Mouse (Mus musculus) MEL (cell line): ENCODE results near the gene Ecm1. TPM values are rescaled to one million over a fixed set of nuclear protein-coding genes. Genes with fewer than 3 reads are reported as not detected.

Source experiments
- DNase-seq: peaks from one replicate; pipeline ENCODE4 v3.0.0; 2011; ENCODE audit warnings: low read depth, low spot score
- H3K27ac ChIP-seq: 2 replicates; pipeline ENCODE4 v1.5.1; 2012; ENCODE audit warnings: low read depth, mild to moderate bottlenecking, control low read depth, low read length, moderate library complexity; ENCODE audit not compliant: control insufficient read depth
- H3K27me3 ChIP-seq, 2 experiments: fragments of 150-350 bp in 1 of 2; sonication (generic) in 1 of 2; 2 replicates each; pipeline ENCODE4 v1.6.1; 2012; ENCODE audit warnings: low read length in 2 of 2, mild to moderate bottlenecking in 2 of 2, improper control_type of control experiment in 1 of 2, moderate library complexity in 1 of 2; ENCODE audit not compliant: insufficient read depth in 2 of 2, control insufficient read depth in 1 of 2
- H3K36me3 ChIP-seq, 2 experiments: 2 replicates each; pipeline ENCODE4 v1.6.1; 2012 to 2014; ENCODE audit warnings: low read length in 2 of 2, improper control_type of control experiment in 1 of 2, inconsistent platforms in 1 of 2, mild to moderate bottlenecking in 1 of 2; ENCODE audit not compliant: insufficient read depth in 2 of 2, control insufficient read depth in 1 of 2
- H3K4me1 ChIP-seq, 2 experiments: fragments of 150-350 bp in 1 of 2; sonication (generic) in 1 of 2; 2 replicates each; pipeline ENCODE4 v1.6.1; 2012; ENCODE audit warnings: low read length in 2 of 2, improper control_type of control experiment in 1 of 2, mild to moderate bottlenecking in 1 of 2; ENCODE audit not compliant: insufficient read depth in 2 of 2, control insufficient read depth in 1 of 2
- H3K4me3 ChIP-seq, 2 experiments: fragments of 150-350 bp in 1 of 2; sonication (generic) in 1 of 2; 2 replicates each; pipeline ENCODE4 v1.5.1; 2012; ENCODE audit warnings: low read depth in 2 of 2, low read length in 2 of 2, mild to moderate bottlenecking in 2 of 2, moderate library complexity in 2 of 2, control low read depth in 1 of 2, improper control_type of control experiment in 1 of 2; ENCODE audit not compliant: control insufficient read depth in 1 of 2, insufficient read depth in 1 of 2
- H3K79me2 ChIP-seq: 2 replicates; pipeline ENCODE4 v1.6.1; 2012; ENCODE audit warnings: mild to moderate bottlenecking, low read length, moderate library complexity; ENCODE audit not compliant: control insufficient read depth, poor library complexity, insufficient read depth
- H3K9ac ChIP-seq: 2 replicates; pipeline ENCODE4 v1.6.1; 2012; ENCODE audit warnings: low read depth, mild to moderate bottlenecking, control low read depth, low read length, moderate library complexity; ENCODE audit not compliant: control insufficient read depth, poor library complexity, severe bottlenecking
- H3K9me3 ChIP-seq: fragments of 150-350 bp; sonication (generic); replicated peaks from 2 replicates; pipeline ENCODE4 v1.6.1; 2012; ENCODE audit warnings: mild to moderate bottlenecking, low read length, improper control_type of control experiment, moderate library complexity; ENCODE audit not compliant: insufficient read depth
- BHLHE40 ChIP-seq: IDR thresholded peaks from 2 replicates; pipeline ENCODE4 v1.6.1; 2012; ENCODE audit warnings: low read depth, mild to moderate bottlenecking, inconsistent platforms, low read length, improper control_type of control experiment, borderline replicate concordance
- CHD1 ChIP-seq: IDR thresholded peaks from 2 replicates; pipeline ENCODE4 v1.6.1; 2012; ENCODE audit warnings: low read depth, mild to moderate bottlenecking, inconsistent platforms, low read length, improper control_type of control experiment
- CTCF ChIP-seq, 3 experiments: IDR thresholded peaks in 2 of 3; conservative IDR thresholded peaks in 1 of 3; 2 replicates each; pipeline ENCODE4 v1.5.1; 2011 to 2012; ENCODE audit warnings: low read length in 3 of 3, low read depth in 2 of 3, mild to moderate bottlenecking in 2 of 3, improper control_type of control experiment in 1 of 3, inconsistent platforms in 1 of 3, mixed read lengths in 1 of 3, moderate library complexity in 1 of 3; ENCODE audit not compliant: control insufficient read depth in 1 of 3, insufficient read depth in 1 of 3, poor library complexity in 1 of 3, severe bottlenecking in 1 of 3
- ETS1 ChIP-seq: IDR thresholded peaks from 2 replicates; pipeline ENCODE4 v1.6.1; 2012; ENCODE audit warnings: low read depth, mild to moderate bottlenecking, inconsistent platforms, low read length, improper control_type of control experiment, moderate library complexity
- GATA1 ChIP-seq: IDR thresholded peaks from 2 replicates; pipeline ENCODE4 v1.6.1; 2011; ENCODE audit warnings: low read depth, low read length, improper control_type of control experiment
- JUND ChIP-seq: IDR thresholded peaks from 2 replicates; pipeline ENCODE4 v1.6.1; 2011; ENCODE audit warnings: low read depth, mild to moderate bottlenecking, improper control_type of control experiment, low read length
- MAX ChIP-seq: IDR thresholded peaks from 2 replicates; pipeline ENCODE4 v1.6.1; 2011; ENCODE audit warnings: low read length, improper control_type of control experiment
- MAZ ChIP-seq: IDR thresholded peaks from 2 replicates; pipeline ENCODE4 v1.6.1; 2012; ENCODE audit warnings: low read depth, mild to moderate bottlenecking, inconsistent platforms, low read length, improper control_type of control experiment
- MEF2A ChIP-seq: IDR thresholded peaks from 2 replicates; pipeline ENCODE4 v1.6.1; 2014; ENCODE audit warnings: low read depth, mild to moderate bottlenecking, inconsistent platforms, low read length, improper control_type of control experiment; ENCODE audit not compliant: poor library complexity, insufficient replicate concordance, severe bottlenecking; ENCODE audit errors: extremely low read depth
- NELFE ChIP-seq: IDR thresholded peaks from 2 replicates; pipeline ENCODE4 v1.6.1; 2011; ENCODE audit warnings: low read depth, low read length, improper control_type of control experiment
- NRF1 ChIP-seq: IDR thresholded peaks from 2 replicates; pipeline ENCODE4 v1.6.1; 2014; ENCODE audit warnings: low read depth, mild to moderate bottlenecking, inconsistent platforms, low read length, improper control_type of control experiment, moderate library complexity; ENCODE audit not compliant: poor library complexity, insufficient read depth, severe bottlenecking
- POLR2AphosphoS5 ChIP-seq: IDR thresholded peaks from 2 replicates; pipeline ENCODE4 v1.6.1; 2012; ENCODE audit warnings: low read depth, borderline replicate concordance, mild to moderate bottlenecking, inconsistent platforms, low read length, moderate library complexity, mixed read lengths
- RAD21 ChIP-seq: IDR thresholded peaks from 2 replicates; pipeline ENCODE4 v1.6.1; 2011; ENCODE audit warnings: mild to moderate bottlenecking, low read depth, low read length, improper control_type of control experiment
- RCOR1 ChIP-seq: IDR thresholded peaks from 2 replicates; pipeline ENCODE4 v1.6.1; 2012; ENCODE audit warnings: low read depth, mild to moderate bottlenecking, inconsistent platforms, low read length, improper control_type of control experiment
- SMC3 ChIP-seq: IDR thresholded peaks from 2 replicates; pipeline ENCODE4 v1.6.1; 2011; ENCODE audit warnings: low read depth, low read length, improper control_type of control experiment
- TAL1 ChIP-seq: IDR thresholded peaks from 2 replicates; pipeline ENCODE4 v1.6.1; 2012; ENCODE audit warnings: mild to moderate bottlenecking, inconsistent platforms, low read length, moderate library complexity, mixed read lengths
- TCF12 ChIP-seq: IDR thresholded peaks from 2 replicates; pipeline ENCODE4 v1.6.1; 2014; ENCODE audit warnings: low read depth, mild to moderate bottlenecking, inconsistent platforms, low read length, improper control_type of control experiment, moderate library complexity
- UBTF ChIP-seq: IDR thresholded peaks from 2 replicates; pipeline ENCODE4 v1.6.1; 2012; ENCODE audit warnings: low read depth, mild to moderate bottlenecking, inconsistent platforms, low read length, improper control_type of control experiment, moderate library complexity, borderline replicate concordance; ENCODE audit not compliant: insufficient read depth
- USF1 ChIP-seq: IDR thresholded peaks from 2 replicates; pipeline ENCODE4 v1.6.1; 2014; ENCODE audit warnings: low read depth, mild to moderate bottlenecking, inconsistent platforms, low read length, improper control_type of control experiment, moderate library complexity
- USF2 ChIP-seq, 2 experiments: IDR thresholded peaks; 2 replicates each; pipeline ENCODE4 v1.6.1; 2011 to 2012; ENCODE audit warnings: improper control_type of control experiment in 2 of 2, low read length in 2 of 2, borderline replicate concordance in 1 of 2, inconsistent platforms in 1 of 2, low read depth in 1 of 2, mild to moderate bottlenecking in 1 of 2; ENCODE audit not compliant: insufficient read depth in 1 of 2
- ZC3H11A ChIP-seq: IDR thresholded peaks from 2 replicates; pipeline ENCODE4 v1.6.1; 2012; ENCODE audit warnings: low read depth, mild to moderate bottlenecking, inconsistent platforms, low read length, improper control_type of control experiment
- ZNF384 ChIP-seq: IDR thresholded peaks from 2 replicates; pipeline ENCODE4 v1.6.1; 2012; ENCODE audit warnings: low read depth, mild to moderate bottlenecking, inconsistent platforms, low read length, improper control_type of control experiment
- polyA plus RNA-seq, 2 experiments: library from polyadenylated mRNA; stranded (reverse) in 1 of 2; unstranded in 1 of 2; fragments of >175 nt in 1 of 2; fragments of >200 nt in 1 of 2; gene quantifications; 2 replicates each; pipeline versions ENCODE4 v1.2.1 to v1.2.4; 2012; ENCODE audit warnings: low replicate concordance in 2 of 2, low read depth in 1 of 2; ENCODE audit not compliant: insufficient read length in 2 of 2, insufficient read depth in 1 of 2, missing spikeins in 1 of 2
- total RNA-seq: library from RNA; depleted of rRNA; stranded (reverse); fragments of 300-350 nt; gene quantifications from 2 replicates; pipeline ENCODE4 v1.2.3, GENCODE M21; 2012

Ecm1 gene
- total and polyA plus RNA-seq, 3 experiments, result 1.0 to 9.5 TPM; not detected in 1

- Histone ChIP-seq H3K36me3 (peaks cover 0 to 5% of the 10 kb centered on the region in 2 experiments; a peak in 3 of 4 replicates), H3K9ac (no peak overlapping the region), H3K9me3 (no peaks in the 10 kb centered on the region), H3K79me2 (no peaks in the 10 kb centered on the region), H3K4me3 (no peak overlapping the region), H3K27ac (no peak overlapping the region), H3K27me3 (no peaks in the 10 kb centered on the region), H3K4me1 (no peaks in the 10 kb centered on the region; a peak in 1 of 4 replicates)
- DNase-seq, result no peak
- TF ChIP-seq RCOR1, result no peak
- TF ChIP-seq BHLHE40, result no peak
- TF ChIP-seq MAZ, result no peak
- TF ChIP-seq CTCF (IDR thresholded peaks at IDR 0.05 in 2 of 3, conservative IDR thresholded peaks at IDR 0.05 in 1 of 3; ENCODE audit: control insufficient read depth in 1 of 3, insufficient read depth in 1 of 3, low read depth in 2 of 3, low read length in 3 of 3, poor library complexity in 1 of 3, severe bottlenecking in 1 of 3), result no peak
- no peak for TF ChIP-seq USF2 (IDR thresholded peaks at IDR 0.05; ENCODE audit: borderline replicate concordance in 1 of 2, insufficient read depth in 1 of 2, low read depth in 1 of 2, low read length in 2 of 2)
- TF ChIP-seq NRF1, result no peak
- TF ChIP-seq USF1, result no peak
- no peak for TF ChIP-seq RAD21
- no peak for TF ChIP-seq TCF12
- TF ChIP-seq MEF2A, result no peak
- no peak for TF ChIP-seq UBTF
- TF ChIP-seq SMC3, result no peak
- no peak for TF ChIP-seq NELFE
- no peak for TF ChIP-seq JUND
- TF ChIP-seq TAL1, result no peak
- TF ChIP-seq GATA1, result no peak
- no peak for TF ChIP-seq ZNF384
These were observed 21.3 kb upstream of the Ecm1 start for GRCm38 (mm10) chr3:95760656-95761055.

- H3K79me2 ChIP-seq, result no peaks in the 10 kb centered on the region
- no peak within 1 kb of the TSS for H3K4me3 ChIP-seq
- H3K36me3 ChIP-seq, result peaks cover 2 to 5% of the 10 kb centered on the region in 2 experiments; a peak in 3 of 4 replicates
- H3K9me3 ChIP-seq, result no peaks in the 10 kb centered on the region
- DNase-seq, result no peak
- TF ChIP-seq RCOR1 (no peak), POLR2AphosphoS5 (no peak), MAZ (no peak), MAX (no peak), ETS1 (no peak), CHD1 (no peak), ZC3H11A (no peak), TAL1 (no peak), BHLHE40 (no peak)
- peaks cover 0 to 5% of the 10 kb centered on the region in 2 experiments; a peak in 3 of 4 replicates for H3K4me1 ChIP-seq
- no peak within 1 kb of the TSS for H3K27ac ChIP-seq
- H3K27me3 ChIP-seq, result no peaks in the 10 kb centered on the region
- no peak within 1 kb of the TSS for H3K9ac ChIP-seq
These were observed 20.7 kb upstream of the Ecm1 start, which contains the start of gene Tars2 for GRCm38 (mm10) chr3:95760106-95760505. Gene Tars2 (minus strand): TSS chr3:95760206.
